Mouse (Mus musculus): Measurements from ENCODE around the gene Prkca.

The Prkca gene

DNA sequence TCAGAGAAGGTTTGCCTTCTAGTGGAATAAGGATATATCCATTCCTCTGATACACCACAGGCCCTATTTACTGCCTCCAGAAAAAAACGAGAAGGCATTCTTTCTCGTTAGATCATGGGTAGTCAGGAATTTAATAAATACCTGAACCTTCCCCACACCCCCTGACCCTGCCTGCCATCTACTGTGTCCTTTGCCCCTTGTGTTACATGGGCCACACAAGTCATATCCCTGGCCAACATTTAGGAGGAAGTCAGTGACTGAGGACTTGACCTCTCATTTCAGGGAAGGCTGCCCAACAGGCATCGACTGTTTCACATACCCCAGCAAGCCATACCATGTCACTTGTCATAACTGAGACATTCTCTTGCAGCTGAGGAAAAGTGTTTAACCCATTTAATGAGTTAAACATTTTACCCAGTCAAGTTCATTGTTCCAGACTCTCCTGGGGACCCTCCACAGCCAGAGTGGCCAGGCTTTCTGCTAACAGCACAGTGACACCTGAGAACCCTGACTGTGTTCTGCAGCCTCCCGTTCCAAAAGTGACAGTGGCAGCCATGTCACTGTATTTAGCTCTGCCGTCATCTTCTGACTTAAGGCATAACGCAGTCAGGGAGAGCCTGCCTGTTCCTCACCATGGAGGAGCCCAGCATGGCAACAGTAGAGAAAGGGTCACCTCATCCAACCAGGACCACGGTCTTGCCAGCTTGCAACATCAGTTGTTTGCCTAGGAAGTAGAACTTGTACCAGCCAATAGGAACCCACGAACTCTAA lies 114.4 kb downstream of the Prkca start:
- DNase-seq = peak; percentile 57 to 68

DNA sequence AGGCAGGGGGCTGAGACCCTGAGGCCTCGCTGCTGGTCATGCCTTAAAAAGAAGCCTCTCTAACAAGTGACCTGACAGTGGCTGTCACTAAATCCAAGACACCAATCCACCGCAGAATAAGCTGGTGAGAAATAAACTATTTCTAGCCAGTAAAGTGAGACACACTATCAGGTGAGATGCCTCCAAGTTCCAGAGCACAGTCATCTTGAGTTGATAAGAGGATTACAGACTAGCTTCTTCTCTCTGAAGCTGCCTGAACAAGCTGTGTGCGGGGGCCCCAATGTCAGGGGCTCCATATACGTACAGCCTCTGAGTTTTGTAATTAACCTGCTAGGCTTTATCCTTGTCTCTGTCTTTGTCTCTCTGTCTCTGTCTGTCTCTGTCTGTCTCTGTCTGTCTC lies 115.2 kb downstream of the Prkca start:
- no peak for DNase-seq

DNA sequence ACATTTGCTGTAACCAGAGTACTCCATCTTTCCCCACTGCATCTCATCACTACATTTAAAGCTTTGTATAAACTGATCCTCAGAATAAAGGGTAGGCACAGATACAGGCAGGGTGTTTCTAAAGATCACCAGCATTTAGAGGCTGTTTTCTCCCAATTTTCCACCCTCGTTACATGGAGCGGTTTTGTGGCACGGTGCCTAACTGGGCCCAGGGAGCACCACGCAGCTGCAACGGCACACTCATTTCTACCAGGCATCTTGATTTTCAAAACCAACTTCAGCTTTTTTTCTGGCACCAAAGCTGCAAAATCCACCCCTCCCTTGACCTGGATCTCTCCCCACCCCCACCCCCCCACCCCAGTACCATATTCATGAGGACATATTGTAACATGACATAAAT lies 117.5 kb downstream of the Prkca start:
- no peak for DNase-seq

DNA sequence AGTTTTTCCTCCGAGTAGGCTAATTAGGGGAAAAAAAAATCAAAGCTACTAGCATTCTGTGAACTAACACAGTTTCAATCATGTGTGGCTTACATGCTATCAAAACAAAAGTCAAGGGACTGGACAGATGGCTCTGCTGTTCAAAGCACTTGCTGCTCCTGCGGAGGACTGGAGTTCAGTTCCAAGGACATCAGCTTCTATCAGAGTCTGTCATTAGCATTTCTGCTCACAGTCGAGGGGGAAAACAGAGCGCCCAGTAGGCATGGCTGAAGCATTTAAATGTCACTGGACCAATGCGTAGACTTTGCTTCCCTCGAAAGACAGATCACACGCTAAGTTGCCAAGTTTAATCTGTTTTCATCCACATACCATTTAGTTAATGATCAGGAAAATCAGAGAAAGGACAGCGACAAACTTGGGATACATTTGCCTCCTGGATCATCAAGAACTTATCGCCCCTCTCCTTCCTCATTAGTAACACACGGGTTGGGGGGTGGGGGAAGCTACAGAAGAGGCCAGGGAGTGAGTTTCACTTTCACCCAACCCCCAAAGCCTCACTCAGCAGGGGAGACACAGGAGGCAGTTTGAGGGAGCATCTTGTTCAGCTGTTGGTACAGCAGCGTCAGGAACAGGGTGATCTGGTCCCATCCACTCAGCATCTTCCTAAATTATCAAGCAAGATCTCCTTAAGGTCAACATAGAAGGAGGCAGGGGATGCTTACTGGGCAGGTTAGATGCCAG lies 119.3 kb downstream of the Prkca start:
- DNase-seq = peak in 1 of 2 experiments; percentile 37

DNA sequence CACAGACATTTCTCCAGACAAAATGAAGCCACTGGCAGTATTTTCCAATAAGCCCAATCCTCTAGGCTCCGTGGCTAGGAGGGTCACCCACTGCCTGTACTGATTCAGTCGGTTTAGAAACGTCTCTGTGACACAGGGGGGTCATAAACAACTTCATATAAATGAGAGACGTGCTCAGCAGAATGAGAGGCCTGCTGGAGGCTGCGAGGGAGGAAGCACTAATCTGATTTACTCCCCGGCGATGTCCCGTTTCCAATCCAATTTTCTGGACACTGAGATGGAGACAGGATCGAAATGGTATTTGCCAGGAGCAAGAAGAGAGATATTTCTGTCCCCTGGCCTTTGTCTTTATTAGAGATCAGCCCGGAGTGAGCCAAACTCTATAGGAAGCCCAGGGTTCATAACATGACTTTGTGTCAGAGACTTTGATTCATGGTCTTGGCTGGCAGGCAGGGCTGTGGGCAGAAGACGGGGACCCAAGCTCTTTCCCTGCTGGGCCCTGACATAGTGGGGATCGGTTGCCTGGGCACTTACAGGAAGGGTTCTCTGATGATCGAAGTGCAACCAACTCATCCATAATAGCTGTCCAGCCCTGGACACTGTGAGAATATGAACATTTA lies 120.0 kb downstream of the Prkca start:
- no peak for DNase-seq

DNA sequence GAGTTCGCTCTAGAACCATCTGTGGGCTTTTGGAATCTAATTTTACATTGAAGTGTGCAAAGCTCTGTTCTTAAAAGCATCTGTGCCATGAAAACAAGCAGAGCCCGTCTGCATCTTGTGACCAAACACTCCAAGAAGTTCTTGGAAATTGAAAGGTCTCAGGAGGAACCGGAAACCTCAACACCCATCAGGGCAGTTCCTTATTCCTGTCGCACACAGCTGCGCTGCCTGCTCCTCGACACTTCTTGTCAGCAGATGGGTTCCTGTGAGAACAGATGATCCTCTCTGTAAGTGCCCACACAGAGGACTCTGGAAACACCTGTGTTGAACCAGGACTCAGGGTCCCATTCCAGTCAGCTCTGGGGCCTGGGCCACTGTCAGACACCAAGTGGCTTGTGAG lies 120.6 kb downstream of the Prkca start:
- DNase-seq = no peak

DNA sequence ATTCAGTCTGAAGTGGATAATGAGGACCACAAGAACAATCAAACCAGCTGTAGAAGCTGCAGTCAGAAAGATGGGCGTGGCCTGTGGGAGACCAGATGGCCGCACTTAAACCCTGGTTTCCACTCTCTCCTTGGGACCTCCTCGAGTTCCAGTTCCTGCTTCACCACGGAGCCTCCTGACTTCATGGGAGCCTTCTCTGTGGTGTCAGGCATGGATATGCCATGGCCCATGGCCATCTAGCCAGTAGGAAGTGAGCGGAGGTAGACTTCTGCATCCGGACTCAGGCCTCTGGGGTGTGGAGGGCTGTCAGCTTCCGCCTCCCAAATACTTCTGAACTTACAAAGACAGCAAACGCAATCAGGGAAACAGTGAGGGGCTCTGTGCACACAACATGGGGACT lies 121.1 kb downstream of the Prkca start:
- no peak for DNase-seq

DNA sequence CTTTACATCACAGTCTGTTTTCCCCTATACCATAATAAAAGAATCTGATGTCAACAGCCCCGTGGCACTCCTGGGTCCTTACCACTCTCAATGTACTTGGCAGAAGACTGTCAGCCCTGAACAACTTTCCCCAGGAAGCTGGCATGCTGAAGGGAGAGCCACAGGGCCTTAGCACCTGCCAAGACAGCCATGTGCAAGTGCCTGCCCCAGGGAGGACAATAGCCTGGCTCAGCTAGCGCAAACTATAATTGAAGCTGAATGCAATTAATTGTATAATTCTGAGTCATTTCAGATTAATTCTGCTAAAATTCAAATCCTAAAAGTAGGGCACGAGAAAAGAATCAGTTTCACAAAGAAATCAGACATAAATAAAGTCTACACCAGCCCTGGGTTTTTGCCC lies 121.7 kb downstream of the Prkca start:
- DNase-seq = no peak

DNA sequence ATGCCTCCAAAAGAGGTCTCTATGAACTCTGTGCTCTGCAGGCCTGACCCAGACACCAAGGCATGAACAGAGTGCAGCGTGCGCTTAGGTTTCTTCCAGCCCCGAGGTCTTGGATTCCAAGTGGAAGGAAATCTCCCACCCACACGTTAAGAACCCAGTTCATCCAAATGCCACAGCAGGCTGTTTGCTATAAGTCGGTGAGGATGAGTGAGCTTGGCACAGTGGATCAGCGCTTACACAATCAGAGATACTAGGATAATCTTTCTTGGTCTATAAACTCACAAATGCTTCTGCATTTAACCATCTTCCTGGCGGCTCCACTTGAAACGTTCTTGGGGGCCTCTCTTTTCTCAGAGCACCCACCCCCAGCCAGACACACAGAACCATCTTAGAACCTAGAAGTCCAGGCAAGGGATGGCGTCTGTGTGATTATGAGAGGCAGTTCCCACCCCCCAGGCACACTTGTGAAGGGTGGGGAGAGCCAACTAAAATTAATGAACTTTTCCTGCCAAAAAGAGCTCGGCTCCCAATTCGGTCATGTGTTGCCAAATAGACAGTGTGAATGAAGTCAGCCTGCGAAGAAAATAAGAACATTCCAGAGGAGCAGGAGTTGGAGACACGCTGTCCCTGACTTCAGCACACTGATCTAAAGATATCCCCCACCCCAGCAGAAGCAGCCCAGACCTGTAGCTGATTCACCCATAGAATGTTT lies 122.4 kb downstream of the Prkca start:
- DNase-seq = peak in 1 of 2 experiments; percentile 37

DNA sequence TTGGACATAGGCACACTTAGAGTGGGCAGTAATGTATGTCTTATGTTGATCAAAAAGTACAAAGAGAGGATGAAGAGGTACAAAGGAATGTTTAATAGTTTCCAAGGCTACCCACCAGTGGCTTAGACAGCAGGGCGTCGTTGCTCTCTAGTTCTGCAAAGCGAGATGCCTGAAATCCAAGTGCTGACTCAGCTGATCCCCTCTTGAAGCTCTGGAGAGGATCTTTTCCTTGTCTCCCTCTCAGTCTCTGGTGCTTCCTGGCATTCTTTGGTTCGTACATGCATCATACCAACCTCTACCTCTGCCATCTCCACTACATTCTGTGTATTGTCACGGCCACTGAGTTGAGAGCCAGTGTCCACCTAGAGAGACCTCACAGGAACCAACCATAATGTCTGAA lies 123.1 kb downstream of the Prkca start:
- DNase-seq = no peak

DNA sequence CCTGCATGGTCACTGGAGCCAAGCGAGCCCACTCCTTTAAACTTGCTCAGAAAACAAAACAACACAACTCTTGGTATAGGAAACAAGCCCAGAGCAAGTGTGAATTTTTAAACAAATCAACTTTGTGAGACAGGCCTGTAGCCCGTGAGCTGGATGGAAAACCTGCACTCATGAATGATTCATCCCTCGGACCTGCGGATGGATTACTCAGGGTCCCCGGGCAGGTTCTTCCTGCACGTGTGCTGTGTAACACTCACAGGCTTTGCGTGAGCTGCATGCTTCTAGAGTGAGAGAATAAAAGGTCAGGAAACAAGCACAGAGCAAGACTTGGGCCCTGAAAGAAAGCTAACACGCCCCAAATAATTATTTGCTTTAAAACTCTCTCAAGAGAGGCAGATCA lies 126.7 kb downstream of the Prkca start:
- no peak for DNase-seq

DNA sequence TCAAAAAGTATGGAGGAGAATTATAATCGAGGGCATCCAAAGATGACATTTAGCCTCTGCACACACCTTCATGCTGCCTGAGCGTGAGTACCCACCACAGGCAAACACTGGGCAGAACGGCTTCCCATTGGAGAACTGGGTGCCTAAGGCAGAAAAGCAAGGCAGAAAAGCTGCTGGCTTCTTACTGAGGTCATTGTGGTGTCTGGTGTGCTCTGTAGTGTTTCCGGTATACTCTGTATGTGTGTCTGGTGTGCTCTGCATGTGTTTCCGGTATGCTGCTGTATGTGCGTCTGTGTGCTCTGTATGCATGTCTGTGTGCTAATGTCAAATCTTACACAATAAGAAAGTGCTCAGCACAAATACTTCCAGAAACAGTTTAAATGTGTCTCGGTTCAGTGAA lies 127.7 kb downstream of the Prkca start:
- no peak for DNase-seq

DNA sequence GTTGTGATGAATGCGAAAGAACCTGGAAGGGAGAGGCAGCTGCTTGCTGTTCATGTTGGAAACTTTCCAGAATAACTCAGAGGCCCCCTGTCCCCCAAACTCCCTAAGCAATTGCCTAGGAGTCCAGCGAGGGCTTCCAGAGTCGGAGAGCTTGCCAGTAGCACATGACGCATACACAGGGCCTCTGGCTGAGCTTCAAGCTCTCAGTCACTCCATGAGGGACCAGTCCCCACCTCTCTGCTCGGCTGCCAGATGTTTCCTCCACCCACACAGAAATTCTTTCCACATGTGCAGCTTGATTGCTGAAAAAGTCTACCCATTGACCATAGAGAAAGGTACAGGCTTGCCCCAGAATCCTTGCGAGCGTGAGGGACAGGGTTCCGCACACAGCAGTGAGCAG lies 128.3 kb downstream of the Prkca start:
- DNase-seq = peak; percentile 42 to 48

DNA sequence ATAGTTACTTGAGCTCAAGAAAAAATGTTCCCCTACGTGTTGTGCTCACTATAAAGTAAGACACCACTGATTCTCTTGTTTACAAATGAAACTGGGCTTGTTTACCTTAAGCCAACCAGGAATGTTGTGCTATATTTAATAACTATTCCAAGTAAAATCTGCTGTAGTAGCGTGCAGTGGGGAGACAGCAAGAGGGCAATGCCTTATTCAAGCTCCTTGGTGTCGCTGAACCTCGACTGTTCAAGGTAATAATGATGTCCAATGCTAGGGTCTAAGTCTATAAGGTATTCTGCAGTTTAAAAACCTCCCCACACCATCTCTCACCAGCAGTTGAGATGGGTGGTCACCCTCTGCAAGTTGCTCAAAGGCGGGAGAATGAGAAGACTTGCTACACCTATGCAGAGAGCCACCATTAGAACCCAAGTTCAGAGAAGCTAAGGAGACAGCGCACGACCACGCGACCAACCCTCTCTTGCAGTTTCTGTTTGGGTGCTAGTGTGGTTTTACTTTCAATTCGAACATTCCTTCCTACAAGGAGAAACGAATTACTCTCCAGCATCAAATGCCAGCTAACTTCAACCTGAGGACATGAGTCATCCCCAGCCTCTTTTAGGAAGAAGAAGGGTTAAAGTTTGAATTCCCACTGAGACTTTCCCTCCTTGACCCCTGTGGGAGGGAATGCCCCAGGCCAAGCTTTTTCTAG lies 129.1 kb downstream of the Prkca start:
- DNase-seq = no peak

DNA sequence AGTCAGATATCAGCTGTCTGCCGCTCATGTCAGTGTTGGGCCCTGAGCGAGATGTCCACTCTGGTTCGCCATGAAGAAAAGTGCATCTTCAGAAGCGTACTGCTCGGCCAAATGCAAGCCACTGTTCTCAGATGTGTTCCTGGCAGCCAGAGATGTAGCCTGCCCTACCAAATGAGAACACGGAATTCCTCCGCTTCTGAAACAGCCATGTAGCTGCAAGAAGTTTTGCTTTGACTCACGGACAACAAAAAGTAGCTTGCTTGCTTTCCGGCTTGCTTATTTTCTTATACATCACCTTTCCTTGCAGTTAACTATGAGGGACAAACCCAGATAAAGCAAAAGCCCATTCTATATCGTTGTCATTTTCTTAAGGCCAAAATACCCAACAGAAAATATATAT lies 129.9 kb downstream of the Prkca start:
- no peak for DNase-seq

DNA sequence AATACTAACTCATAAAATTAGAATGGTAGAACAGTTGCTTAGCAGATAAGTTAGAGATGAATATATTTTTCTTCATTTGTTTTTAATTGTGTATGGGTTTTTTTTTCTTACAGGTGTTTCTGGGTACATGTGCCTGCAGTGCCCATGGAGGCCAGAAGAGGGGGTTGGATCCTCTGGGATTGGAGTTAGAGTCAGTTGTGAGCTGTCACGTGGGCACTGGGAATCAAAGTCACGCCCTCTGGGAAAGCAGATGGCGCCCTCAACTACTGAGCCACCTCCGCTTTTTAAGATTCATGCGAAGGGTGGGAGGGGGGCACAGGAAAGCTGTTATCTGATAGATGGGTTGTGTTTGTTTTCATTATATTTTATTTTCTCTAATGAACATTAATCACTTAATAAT lies 131.1 kb downstream of the Prkca start:
- DNase-seq = no peak

DNA sequence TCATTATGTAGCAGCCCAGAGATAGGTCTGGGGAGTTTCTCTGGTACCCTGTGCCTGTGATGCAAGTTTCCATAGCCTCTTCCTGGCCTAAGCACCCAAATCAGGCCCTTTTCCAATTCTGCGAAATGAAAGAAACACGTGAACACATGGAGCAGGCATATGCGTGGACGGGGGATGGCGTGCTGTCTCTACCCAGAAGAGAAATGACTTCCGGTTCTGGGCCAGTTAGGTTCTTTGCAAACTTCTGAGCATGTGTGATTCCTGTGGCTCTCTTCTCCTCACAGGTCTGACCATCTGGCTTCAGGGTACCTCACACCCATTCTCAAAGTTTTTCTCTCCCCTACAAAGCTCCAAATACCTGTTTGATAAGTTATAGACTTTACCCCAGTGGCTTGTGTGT lies 131.7 kb downstream of the Prkca start:
- DNase-seq = no peak

DNA sequence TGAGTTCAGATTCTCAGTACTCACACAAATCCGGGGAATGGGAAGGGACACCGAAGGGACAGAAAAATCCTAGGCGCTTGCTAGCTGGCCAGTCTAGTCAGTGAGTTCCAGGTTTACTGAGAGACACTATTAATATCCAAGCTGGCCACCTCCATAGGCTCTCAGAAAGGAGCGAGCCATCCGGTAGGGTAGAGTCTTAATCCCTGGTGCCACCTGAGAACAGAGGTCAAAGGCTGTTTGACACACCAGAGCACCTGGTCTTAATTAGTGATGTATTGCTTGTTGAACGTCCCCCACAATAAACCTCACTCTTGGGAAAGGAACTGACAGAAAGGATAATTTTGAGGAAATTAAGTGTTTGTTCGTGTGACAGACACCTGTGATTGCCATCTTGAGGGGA lies 133.0 kb downstream of the Prkca start:
- no peak for DNase-seq

DNA sequence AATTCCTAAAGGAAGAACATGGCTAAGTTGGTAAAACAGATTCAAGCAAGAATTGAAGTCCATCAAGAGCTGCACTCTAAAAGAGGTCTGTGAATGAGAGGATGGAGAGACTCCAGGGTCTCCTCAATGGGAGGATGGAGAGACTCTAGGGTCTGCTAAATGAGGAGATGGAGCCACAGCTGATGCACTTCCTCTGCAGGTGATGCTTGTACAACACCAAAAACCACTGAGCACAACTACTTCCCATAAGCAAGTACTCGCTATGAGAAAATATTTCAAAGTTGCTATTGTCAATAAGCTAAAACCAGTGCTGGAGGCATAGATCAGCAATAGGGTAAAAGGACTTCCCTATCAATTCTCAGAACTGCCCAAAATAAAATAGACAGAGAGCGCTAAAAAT lies 137.1 kb downstream of the Prkca start:
- no peak for DNase-seq

DNA sequence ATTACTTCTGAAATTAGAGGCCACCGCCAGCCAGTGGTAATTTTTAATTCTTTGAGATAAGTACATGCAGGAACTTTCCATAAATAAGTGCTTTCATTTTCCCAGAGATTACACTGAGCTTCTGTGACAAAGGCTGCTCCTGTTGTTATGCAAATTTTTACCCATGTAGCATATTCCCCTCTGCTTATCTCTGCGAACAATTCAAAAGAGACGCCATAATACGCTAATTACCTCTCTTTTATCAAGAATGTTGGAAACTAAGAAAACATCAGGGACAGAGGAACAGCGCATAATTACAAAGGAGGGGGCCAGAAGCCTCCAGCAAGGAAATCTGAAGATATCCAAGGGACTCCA lies 138.9 kb downstream of the Prkca start:
- no peak for DNase-seq

DNA sequence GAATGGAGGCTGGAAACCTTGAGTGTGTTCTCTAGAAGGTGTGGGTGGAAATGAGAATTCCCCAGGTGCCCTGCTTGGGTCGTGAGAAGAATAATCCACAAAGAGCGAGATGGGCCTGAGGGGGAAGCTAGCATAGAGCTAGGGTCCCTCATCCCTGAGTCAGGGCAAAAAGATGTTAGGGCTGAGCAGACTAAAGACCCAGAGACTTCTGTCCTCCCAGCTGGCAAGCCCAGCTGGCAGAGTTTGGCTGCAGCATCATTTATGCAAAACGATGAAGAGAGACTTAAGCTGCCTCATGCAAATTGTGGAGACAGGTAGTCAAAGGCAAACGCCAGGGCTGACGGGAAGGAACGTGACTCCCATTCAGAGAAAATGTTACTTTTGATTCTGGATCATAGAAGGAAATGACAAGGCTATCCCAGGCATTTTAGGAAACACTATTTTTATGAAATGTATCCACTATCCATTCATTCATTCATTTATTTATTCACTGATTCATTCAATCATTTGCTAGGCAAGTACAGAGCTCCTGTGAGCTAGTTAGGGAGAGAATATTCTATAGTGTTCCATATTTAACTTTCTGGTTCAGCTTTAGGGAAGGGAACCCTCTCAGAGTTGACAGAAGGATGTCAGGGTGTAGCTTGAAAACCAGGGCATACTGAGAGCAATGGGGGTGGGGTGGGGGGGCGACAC lies 139.4 kb downstream of the Prkca start:
- no peak for DNase-seq

DNA sequence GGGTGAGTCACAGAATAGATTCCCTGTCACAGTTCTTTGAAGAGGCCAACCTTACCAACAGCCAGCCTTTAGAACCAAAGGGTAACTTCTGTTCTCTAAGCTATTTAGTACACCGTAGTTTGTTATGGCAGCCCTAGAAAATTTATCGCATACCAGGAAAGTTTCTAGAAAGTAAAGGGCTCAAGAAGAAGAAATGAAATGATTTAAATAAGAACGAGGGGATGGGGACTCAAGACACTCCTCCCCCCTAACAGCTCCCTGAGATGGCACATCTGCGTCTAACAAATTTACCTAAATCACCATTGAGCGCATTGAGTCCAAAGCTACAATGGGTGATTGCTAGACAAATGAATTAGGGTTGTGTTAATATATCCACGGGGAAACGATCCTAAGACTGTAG lies 140.9 kb downstream of the Prkca start:
- DNase-seq = no peak
